Mouse (Mus musculus) retina, adult 2 months (tissue): ENCODE measurements around the gene Stap2.
A peak's percentile ranks its signal among the peaks of the same experiment; 100 is the strongest.

ENCODE experiments used
- DNase-seq: peaks from one replicate; pipeline ENCODE4 v3.0.0-alpha.2; 2012; ENCODE audit warnings: low read depth, low spot score

Gene Stap2

DNA sequence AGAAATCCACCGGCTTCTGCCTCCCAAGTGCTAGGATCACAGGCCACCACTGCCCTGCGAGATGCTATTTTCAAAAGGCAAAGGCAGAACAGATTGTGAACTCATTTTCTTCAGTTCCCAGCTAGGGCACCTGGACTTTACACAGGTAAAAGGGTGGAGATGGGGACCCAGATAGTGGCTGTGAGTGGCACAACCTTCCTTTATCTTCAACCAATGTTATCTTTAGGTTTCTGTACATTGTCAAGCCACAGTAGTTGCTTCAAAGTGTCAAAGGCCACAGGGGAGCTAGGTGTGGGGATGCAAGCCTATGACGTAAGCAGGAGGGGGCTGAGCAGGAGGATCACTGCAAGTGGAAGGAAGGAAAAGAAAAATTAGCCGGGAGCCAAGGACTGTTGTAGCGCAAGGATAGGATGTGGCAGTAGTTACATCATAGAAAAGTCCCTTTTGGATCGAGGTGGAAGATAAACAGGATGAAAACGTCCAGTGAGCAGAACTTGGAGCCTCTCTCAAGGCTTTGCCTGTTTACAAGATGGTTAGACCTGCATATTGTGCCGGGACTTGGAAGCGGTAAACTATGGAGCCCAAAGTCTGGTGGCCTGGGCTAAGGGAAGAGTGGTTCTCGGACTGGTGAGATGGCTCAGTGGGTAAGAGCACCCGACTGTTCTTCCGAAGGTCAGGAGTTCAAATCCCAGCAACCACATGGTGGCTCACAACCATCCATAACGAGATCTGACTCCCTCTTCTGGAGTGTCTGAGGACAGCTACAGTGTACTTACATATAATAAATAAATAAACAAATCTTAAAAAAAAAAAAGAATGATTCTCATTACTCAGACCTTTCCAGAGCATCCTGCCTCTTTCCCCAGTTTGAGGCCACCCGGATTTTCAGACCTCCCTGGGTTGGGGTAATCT is 2.3 kb upstream of the Stap2 start:
- no peak for DNase-seq

DNA sequence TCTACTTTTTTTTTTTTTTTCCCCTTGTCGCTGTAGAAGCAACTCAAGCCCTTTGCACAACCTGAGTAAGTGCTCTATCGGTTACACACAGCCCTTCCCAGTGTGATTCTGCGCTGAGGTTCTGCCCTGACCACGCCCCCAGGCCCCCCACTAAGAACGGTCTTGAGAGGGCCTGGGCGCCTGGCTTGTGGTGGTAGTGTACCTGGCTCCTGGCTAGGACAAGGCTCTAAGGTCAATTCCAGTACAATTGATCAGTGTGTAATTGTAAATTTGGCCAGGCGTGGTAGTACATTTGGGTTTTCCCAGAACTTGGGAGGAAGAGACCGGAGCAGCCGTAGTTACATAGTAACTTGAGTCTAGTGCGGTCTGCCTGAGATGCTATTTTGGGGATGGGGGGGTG is 1.6 kb upstream of the Stap2 start:
- no peak for DNase-seq

DNA sequence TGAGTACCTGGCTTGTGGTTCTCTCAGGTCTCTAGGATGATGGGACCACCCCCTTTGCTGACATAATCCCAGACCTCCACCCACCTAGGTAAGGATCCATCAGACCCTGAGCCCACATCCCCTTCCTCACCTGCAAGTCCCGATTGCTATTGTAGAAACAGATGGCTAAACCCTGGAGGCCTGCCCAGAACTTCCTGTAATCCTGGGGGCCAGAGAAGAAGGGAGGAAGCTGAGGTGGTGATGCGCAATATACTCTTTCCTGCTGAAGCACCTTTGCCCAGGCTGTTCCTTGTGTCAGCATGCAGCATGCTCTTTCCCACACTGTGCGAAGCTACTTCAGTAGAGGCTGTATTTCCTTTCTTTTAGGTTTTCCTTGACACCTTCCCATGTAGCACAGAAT is 2.4 kb downstream of the Stap2 start:
- DNase-seq, result no peak

DNA sequence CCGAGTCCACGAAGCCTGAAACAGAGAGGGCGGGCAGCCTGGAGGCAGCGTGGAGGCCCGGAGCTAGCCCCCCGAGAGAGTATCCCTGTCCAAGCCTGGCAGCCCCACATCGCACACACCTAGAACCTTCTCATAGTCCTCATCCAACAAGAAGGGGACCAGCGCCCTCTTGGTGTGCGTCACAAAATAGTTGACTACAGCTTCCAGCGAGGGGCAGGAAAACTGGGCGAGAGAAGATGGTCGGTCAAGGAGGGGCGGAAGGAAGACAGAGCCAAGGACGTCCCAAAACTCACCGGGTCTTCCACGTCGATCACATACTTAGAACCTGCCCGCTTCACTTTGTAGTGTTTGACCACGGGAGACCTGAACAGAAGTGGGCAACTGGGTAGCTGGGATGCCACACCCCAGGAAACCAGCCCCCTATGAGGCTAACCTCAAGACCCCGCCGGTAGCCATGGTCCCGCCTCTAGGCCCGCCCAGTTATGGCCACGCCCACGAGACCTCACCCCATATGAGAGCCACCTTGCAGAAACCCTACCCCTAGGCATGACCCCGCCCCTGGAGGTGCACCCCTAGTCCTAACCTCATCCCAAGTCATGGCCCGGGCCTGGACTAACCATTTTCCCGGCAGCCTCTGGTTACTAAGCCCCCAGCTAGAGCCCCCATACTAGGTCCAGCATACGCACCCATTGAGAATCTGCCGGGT is 5.4 kb downstream of the Stap2 start:
- DNase-seq, result no peak

DNA sequence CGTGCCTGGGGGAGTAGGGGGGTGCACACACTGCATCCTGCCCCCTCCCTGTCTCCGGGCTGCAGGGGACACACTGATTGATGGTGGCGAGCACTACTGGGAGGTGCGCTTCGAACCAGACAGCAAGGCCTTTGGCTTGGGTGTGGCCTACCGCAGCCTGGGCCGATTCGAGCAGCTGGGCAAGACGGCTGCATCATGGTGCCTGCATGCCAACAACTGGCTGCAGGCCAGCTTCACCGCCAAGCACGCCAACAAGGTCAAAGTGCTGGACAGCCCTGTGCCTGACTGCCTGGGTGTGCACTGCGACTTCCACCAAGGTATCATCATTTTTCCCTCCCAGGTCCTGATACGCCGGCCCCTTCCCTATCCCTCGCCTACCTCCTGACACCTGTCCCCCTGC is 9.4 kb downstream of the Stap2 start:
- DNase-seq, result no peak

DNA sequence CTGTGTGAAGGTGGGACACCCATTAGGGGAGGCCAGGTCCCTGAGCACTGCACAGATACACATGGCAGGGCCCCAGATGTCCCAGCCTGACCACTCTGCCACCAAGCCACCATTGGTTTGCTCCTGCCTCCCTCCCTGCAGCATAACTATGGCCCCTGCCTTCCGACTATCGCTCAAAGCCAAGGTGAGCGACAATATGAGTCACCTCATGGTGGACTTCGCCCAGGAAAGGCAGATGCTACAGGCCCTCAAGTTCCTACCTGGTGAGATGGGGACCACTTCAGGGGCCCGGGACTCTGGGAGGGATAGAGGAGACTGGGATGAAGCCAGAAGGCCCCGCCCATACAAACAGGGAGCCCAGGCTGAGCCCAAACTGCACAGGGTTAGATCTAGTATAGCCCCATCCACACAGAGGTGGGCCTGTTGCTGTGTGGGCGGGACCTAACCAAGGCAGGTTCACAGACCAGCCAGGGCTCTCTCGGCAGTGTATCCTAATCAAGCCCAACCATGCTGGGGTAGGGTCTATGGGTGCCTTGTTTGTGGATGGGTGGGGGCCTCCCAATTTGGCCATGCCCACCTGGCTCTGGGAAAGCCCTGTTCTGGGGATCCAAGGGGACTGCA is 15.0 kb downstream of the Stap2 start:
- no peak for DNase-seq

DNA sequence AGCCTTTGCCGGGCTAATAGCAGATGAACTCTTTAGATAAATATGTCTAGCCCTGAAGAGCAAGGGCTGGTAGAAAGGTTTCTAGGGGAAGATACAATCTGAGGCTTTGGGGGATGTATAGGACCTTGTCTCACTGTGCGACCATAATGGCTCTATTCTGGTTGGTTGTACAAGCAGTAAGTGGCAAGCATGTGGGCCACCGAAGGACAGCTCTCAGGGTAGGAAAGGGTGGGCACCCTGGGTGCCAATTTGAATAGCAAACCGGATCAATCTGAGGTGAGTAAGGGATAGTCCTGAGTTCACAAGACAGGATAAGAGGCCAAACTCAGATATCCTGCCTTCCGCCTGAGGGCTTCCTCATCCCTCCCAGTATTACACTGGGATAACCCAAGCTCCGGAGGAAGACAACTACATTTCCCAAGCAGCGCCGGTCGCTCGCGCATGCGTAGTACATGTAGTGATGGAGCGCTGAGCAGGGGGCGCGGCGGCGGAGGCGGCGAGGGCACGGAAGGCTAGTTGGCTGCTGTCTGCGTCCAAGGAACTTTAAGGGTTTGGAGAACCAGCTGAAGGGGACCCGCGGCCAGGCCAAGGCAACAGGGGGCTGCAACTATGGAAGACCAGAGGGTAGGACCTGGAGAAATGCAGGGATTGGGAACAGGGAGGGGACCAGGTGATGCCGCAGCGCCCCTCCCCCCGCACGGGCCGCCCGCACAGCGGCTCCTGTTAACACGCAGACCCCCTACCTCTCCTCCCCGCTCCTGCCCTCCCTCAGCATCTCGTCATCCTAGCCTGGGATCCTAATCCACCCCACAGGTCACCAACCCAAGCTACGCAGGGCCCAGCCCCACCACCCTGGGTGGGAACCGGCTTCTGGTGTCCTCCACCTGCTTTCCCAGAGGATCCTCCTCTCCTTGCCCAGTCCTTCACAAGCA is 19.1 kb downstream of the Stap2 start, which contains the start of gene Fsd1:
TSS of gene Fsd1 (plus strand) at position 480 of the 932 bp plus-strand sequence.
- DNase-seq, result peak; percentile 36

DNA sequence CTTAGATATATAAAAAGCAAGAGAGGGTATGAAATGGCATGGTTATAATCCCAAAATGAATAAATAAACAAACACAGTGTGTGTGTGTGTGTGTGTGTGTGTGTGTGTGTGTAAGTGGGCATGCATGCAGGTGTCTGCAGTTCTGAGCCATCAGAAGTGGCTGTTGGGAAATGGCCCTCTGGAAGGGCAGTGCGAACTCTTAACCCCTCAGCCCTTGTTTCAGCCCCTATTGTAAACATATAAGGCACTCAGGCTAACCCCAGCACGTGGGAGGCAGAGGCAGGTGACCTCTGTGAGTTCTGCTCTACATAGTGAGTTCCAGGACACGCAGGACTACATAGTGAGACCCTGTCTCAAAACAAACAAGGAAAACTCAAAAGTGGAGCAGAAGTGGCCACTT is 28.1 kb downstream of the Stap2 start:
- no peak for DNase-seq

DNA sequence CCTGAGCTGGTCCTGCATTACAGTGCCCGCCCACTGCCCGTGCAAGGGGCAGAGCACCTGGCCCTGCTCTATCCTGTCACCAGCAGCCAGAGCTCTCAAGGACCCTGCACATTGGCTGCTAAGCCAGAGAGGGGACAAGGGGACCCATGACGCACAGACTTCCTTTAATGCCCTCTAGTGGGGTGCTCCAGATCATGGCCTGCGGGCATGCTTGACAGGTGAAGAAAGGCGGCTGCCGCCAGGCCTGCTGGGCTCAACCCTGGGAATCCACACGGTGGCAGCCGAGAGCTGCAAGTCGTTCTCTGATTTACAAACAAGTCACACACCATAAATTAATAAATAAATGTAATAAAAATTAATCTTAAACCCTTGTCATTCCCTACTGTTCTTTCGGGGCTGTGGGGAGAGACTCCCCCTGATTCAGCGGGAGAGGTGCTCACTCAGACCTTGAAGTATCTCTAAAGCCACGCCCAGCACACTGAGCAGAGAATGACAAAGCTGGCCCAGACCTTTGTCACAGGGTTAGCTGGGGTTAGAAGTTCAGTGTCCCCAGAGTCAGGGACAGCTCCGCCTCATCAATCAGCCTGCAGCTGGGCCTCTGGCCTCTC is 29.0 kb downstream of the Stap2 start:
- DNase-seq, result no peak

DNA sequence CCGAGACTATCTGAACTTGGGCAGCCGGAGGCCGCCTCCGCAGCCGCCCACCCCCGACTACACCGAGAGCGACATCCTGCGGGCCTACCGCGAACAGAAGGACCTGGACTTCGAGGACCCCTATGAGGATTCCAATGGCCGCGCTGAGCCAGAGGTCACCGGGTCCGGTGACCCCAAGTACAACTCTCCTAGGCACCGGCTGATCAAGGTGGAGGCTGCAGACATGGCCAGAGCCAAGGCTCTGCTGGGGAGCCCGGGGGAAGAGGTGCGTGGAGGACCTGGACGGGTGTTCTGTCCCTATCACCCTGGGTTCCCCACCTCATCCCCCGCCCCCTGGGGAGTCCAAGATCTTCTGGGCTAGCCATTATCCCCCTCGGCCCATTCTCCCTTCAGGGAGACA is 33.9 kb downstream of the Stap2 start:
- DNase-seq, result no peak

DNA sequence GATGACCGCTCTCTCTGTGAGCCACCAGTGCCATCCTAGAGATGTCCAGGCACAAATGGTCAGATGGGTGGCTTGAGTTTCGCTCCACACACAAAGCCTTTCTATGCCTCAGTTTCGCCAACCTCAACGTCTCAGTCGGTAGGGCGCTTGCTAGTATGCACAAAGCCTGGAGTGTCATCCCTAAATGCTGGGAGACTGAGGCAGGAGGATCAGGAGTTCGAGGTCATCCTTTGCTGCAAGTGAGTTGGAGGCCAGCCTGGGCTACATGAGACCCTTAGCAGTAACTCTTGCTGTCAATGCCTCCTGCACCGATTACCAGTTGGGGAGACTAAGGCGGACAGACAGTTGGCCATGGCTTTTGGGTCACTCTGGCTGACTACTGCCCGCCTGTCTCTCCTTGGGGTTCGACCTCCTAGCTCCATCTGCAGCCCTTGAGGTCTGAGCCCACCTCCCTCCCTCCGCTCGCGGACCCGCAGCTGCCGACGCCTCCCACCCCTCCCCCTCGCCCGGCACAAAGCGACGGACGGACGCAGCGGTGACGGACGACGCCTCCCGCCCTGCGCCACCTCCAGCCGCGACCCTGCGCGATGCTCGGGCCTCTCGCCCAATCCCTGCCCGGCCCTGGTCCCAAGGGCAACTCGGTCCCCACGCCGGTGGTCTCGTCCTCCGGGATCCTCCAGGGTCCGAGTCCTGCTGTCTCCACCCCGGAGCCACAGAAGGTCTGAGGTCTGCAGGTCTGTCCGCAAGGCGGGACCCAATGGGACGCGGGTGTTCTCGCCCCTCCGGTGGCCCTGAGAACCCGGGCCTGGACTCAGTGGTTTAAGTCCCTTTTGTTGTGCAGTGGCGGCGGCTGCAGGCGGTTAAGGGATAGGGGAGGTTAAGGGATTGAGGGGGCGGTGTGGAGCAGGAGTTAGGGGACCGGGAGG is 35.2 kb downstream of the Stap2 start, which contains the start of gene Shd:
TSS of gene Shd (plus strand) at position 502 of the 926 bp plus-strand sequence.
- no peak for DNase-seq

DNA sequence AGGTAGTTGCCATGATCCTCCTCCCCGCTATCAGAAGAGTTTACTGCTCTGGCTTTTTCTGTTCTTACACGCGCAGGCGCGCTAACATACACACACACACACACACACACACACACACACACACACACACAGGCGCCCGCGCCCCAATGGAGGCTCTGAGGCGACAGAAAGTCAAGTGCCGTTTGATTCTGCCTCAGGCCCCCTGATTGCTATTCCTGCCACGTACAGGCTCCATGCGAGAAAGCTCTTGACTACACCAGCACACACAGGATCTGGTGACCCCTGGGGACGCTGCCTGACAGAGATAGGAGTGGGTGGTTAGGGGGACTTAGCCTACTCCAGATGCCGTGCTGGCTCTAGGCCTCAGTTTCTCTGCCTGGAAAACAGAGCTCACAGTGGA is 35.8 kb downstream of the Stap2 start:
- DNase-seq, result no peak

DNA sequence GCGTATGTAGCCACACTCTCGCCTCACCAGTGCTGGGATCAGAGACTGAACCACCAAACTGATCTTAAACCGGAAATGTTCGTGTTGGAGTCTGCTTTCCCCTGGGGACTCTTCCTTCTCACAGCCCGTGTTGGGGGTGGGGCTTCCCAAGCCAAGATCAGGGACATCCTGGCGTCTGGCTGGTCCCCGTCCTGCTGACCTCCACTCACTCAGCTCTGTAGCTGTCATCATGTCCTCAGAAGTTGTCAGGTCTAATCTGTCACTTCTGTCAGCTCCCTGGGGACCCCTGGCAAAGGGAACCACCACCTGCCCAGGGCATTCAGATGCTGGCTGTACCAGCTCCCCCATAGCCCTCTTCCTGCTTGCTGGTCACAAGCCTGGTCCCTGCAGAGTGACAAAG is 37.2 kb downstream of the Stap2 start:
- DNase-seq, result no peak

DNA sequence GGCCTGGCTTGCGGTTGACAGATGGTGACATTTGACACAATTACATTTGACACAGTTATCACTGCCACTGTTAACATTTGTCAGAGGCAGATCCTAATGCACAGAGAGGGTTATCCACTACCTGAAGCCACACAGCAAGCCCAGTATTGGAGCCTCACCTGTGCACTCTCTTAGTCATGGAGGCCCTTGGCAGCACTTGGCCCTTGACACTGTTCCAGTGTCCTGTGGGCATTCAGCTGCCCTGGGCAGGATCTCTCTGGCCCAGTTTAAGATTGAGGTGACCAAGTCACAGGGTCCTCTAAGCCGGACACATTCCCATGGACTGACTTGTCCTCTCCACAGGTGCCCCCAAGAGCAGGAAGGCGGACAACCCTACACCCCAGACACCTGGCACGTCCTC is 38.2 kb downstream of the Stap2 start:
- no peak for DNase-seq

DNA sequence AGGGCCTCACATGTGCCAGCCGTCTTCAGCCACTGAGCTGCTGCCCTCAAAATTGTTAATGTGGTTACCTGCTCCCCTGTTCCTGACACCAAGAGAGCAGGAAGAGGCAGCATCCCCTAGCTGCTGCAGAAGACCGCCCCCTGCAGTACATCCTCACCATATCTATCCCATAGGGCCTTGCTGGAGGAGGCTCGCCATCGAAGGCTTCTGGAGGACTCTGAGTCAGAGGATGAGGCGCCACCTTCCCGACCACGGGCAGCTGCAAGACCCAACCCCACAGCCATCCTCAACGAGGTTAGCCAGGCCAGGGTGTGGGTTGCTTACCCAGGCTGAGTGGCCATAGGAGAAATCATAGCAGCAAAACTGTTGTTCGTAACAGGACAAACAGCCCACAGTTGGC is 40.4 kb downstream of the Stap2 start:
- no peak for DNase-seq

DNA sequence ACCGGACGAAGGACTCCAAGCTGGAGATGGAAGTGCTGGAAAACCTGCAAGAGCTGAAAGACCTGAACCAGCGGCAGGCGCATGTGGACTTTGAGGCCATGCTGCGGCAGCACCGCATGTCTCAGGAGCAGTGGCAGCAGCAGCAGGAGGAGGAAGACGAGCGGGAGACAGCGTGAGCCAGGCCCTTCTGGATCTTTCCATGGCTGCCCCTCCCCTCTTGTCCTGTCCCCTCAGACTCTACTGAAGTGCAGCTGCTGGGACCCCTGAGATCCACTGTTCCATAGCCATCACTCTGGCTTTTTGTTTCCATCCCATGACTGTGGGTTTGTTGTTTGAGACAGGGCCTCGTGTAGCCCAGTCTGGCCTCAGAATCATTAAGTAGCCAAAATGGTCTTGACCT is 40.9 kb downstream of the Stap2 start:
- DNase-seq, result no peak

DNA sequence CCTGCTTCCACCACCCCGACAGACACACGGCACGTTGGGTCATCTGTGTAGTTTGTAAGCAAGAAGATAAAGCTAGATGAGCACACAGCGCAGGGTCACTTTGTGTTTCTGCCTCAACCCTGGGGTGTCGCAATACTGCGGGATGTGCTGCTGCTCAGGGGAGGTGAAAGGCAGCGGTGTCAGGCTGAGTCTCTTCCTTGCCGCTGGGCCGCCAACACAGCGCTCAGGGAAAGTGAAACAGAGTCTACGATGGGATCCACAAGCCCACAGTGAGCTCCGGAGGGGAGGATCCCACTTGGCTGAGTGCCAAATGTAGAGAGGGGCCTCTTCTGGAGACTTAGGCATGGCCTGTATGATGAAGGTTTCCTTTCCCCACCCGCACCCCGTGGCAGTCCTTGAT is 42.2 kb downstream of the Stap2 start:
- DNase-seq, result no peak

DNA sequence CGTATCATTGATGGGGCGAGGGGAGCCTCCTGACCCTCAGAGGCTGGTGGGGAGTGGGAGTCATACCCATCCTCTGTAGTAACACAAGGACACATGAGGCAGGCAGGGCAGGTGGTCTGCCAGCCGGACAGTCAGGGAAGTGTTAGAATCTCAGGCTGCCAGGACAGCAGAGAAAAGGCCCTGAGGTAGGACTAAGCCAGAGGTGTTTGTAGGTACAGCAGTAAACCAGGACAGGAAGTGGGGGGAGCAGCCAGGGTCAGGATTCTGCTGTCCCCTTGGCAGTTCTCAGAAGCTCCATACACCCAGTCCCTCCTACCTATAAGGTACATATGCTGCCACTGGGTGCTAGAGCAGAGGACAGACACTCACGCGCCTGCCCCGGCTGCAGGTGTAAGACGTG is 43.8 kb downstream of the Stap2 start:
- no peak for DNase-seq

DNA sequence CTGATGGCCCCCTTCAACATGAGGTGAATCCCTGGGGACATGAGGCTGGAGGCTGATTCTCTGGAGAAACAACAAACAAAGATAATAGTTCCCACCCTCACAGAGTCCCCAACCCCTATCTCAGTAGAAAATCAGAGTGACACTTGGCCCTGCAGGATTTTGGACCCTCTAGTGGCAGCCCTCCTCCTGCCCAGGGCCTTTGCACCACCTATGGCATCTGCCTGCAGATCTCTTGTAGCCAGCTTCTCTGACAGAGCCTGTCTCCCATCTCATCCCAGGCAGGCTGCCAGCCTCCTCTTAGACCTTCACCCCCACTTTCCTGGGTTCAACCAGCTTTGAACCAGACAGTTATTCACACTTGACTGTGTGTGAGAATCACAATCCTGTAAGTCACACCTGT is 44.6 kb downstream of the Stap2 start:
- DNase-seq, result no peak
